Mouse (Mus musculus) left cerebral cortex, adult 2 months (tissue): ENCODE data around the gene Paox. TPM values are rescaled to one million over a fixed set of nuclear protein-coding genes. Genes with fewer than 3 reads are reported as not detected.
A peak's percentile ranks its signal among the peaks of the same experiment; 100 is the strongest.

Source experiments
- DNase-seq, 2 experiments: peaks; one replicate each; pipeline ENCODE4 v3.0.0; 2021 to 2022; ENCODE audit warnings: low spot score in 2 of 2, mixed read lengths in 1 of 2; ENCODE audit errors: extremely low spot score in 1 of 2
- H3K27ac ChIP-seq: fragments of 200-600 bp; 2 replicates; pipeline ENCODE4 v1.8.1; 2022
- H3K4me3 ChIP-seq: fragments of 200-600 bp; 2 replicates; pipeline ENCODE4 v1.8.1; 2022
- CTCF ChIP-seq: fragments of 200-600 bp; IDR thresholded peaks from 2 replicates; pipeline ENCODE4 v1.8.1; 2022; ENCODE audit warnings: antibody characterized with exemption, mild to moderate bottlenecking, moderate library complexity
- intact Hi-C: fragments of 180-260 bp; cut with DNase I; formaldehyde crosslinking; loops from one replicate; pipeline ENCODE4 v1.15.1; 2025
- total RNA-seq, 2 experiments: library from RNA; stranded (reverse); gene quantifications; 2 replicates each; pipeline ENCODE4 v1.2.3; 2021

The Paox gene
- total RNA-seq, 2 experiments from 2014 or later = 4.1 to 5.5 TPM

GRCm38 (mm10) chr7:140153383-140153782, 37.8 kb downstream of the Paox start:
- no peak; the same call in 1 of the 2 replicates for TF ChIP-seq CTCF
- Histone ChIP-seq H3K27ac (peak overlapping the region; percentile 97), H3K4me3 (peak overlapping the region; percentile 73)
- DNase-seq = peak; percentile 56 to 66
- intact Hi-C loops = loop anchor here (5.0 kb wide), 2 partner anchors 579 to 654 kb away; no protein-coding TSS in a partner anchor

GRCm38 (mm10) chr7:140153829-140154217, 38.2 kb downstream of the Paox start:
- intact Hi-C loops = loop anchor here (2.0 to 5.0 kb wide), 5 partner anchors 33 to 675 kb away; no protein-coding TSS in a partner anchor
- no peak for DNase-seq
- Histone ChIP-seq H3K27ac (peak overlapping the region; percentile 97), H3K4me3 (peak overlapping the region; percentile 73)
- TF ChIP-seq CTCF = no peak

- H3K4me3 ChIP-seq = peak within 1 kb of the TSS; percentile 73
- peak within 1 kb of the TSS; percentile 97 for H3K27ac ChIP-seq
- intact Hi-C loops = loop anchor here (2.0 to 5.0 kb wide), 5 partner anchors 32 to 674 kb away; no protein-coding TSS in a partner anchor
- DNase-seq = peak; percentile 74 to 81
- TF ChIP-seq CTCF = no peak
Measured at GRCm38 (mm10) chr7:140154218-140154927, 38.8 kb downstream of the Paox start, which contains the start of gene Sprn. TSS of gene Sprn (minus strand) at chr7:140154877.

GRCm38 (mm10) chr7:140160363-140160762, 44.8 kb downstream of the Paox start:
- H3K27ac ChIP-seq = no peak overlapping the region
- DNase-seq = no peak
- H3K4me3 ChIP-seq = no peak overlapping the region
- intact Hi-C loops = no loop called here
- TF ChIP-seq CTCF = no peak

GRCm38 (mm10) chr7:140164664-140165063, 49.1 kb downstream of the Paox start, which contains the start of gene Olfr522:
TSS of gene Olfr522 (minus strand) at chr7:140164764.
- intact Hi-C loops = no loop called here
- H3K4me3 ChIP-seq = no peak within 1 kb of the TSS
- H3K27ac ChIP-seq = no peak within 1 kb of the TSS
- no peak for DNase-seq
- no peak for TF ChIP-seq CTCF

GRCm38 (mm10) chr7:140167950-140168349, 52.4 kb downstream of the Paox start:
- no peak for TF ChIP-seq CTCF
- H3K27ac ChIP-seq = no peak overlapping the region; the same call in 1 of the 2 replicates
- H3K4me3 ChIP-seq = no peak overlapping the region
- DNase-seq = no peak
- intact Hi-C loops = no loop called here

- no peak for TF ChIP-seq CTCF
- H3K27ac ChIP-seq = no peak overlapping the region
- no peak for DNase-seq
- intact Hi-C loops = no loop called here
- no peak overlapping the region for H3K4me3 ChIP-seq
Measured at GRCm38 (mm10) chr7:140169386-140169785, 53.8 kb downstream of the Paox start.

- no peak overlapping the region for H3K27ac ChIP-seq
- no peak overlapping the region for H3K4me3 ChIP-seq
- intact Hi-C loops = no loop called here
- no peak for DNase-seq
- no peak for TF ChIP-seq CTCF
Measured at GRCm38 (mm10) chr7:140170863-140171262, 55.3 kb downstream of the Paox start.

GRCm38 (mm10) chr7:140172936-140173335, 57.3 kb downstream of the Paox start, which contains the start of gene Olfr523:
TSS of gene Olfr523 (plus strand) at chr7:140173217.
- intact Hi-C loops = no loop called here

GRCm38 (mm10) chr7:140179176-140179575, 63.6 kb downstream of the Paox start:
- H3K27ac ChIP-seq = no peak overlapping the region
- no peak for TF ChIP-seq CTCF
- no peak for DNase-seq
- intact Hi-C loops = no loop called here
- H3K4me3 ChIP-seq = no peak overlapping the region

More at GRCm38 (mm10) chr7:140172936-140173335, 57.3 kb downstream of the Paox start, which contains the start of gene Olfr523:
- TF ChIP-seq CTCF = no peak
- no peak within 1 kb of the TSS for H3K4me3 ChIP-seq
- DNase-seq = no peak
- H3K27ac ChIP-seq = no peak within 1 kb of the TSS

GRCm38 (mm10) chr7:140180692-140181091, 65.1 kb downstream of the Paox start:
- no peak overlapping the region for H3K27ac ChIP-seq
- no peak for DNase-seq
- TF ChIP-seq CTCF = no peak
- H3K4me3 ChIP-seq = no peak overlapping the region
- intact Hi-C loops = loop anchor here (10.0 kb wide), 2 partner anchors 554 to 624 kb away; no protein-coding TSS in a partner anchor

- DNase-seq = no peak
- H3K4me3 ChIP-seq = no peak overlapping the region
- intact Hi-C loops = loop anchor here (10.0 kb wide), 2 partner anchors 551 to 621 kb away; no protein-coding TSS in a partner anchor
- no peak overlapping the region for H3K27ac ChIP-seq
- no peak for TF ChIP-seq CTCF
Measured at GRCm38 (mm10) chr7:140184206-140184605, 68.6 kb downstream of the Paox start.

Other genes starting within 250 kb of the Paox start
- gene Kndc1, start 221.1 kb upstream of the Paox start, total RNA-seq = 10 to 100 TPM; 77.7 to 80.4 TPM
- gene Utf1, start 172.0 kb upstream of the Paox start, total RNA-seq = not detected
- 1 to 10 TPM; 1.0 to 2.2 TPM for gene 6430531B16Rik, start 137.0 kb upstream of the Paox start, total RNA-seq
- gene Adam8, start 123.2 kb upstream of the Paox start, total RNA-seq = 1 to 10 TPM; 3.1 to 3.9 TPM
- 10 to 100 TPM; 25.8 to 26.0 TPM for gene Zfp511, start 79.4 kb upstream of the Paox start, total RNA-seq
- 10 to 100 TPM; 34.4 to 35.0 TPM for gene Tubgcp2, start 79.1 kb upstream of the Paox start, total RNA-seq
- not detected for gene Msx3, start 66.7 kb upstream of the Paox start, total RNA-seq
- gene Caly, start 33.3 kb upstream of the Paox start, total RNA-seq = 100 to 1,000 TPM; 181 to 198 TPM
- not detected for gene Prap1, start 22.4 kb upstream of the Paox start, total RNA-seq
- 10 to 100 TPM; 51.9 to 52.7 TPM for gene Fuom, start 13.4 kb upstream of the Paox start, total RNA-seq
- 10 to 100 TPM; 51.6 to 52.6 TPM for gene Echs1, start 677 bp downstream of the Paox start, total RNA-seq
- gene Mtg1, start 21.8 kb downstream of the Paox start, total RNA-seq = 10 to 100 TPM; 21.0 to 21.5 TPM
- gene Sprn, start 39.1 kb downstream of the Paox start, total RNA-seq = 100 to 1,000 TPM; 135 to 144 TPM
- not detected for gene Olfr522, start 49.0 kb downstream of the Paox start, total RNA-seq
- under 1 TPM; 0.12 to 0.14 TPM for gene Olfr523, start 57.4 kb downstream of the Paox start, total RNA-seq
- gene Olfr524, start 90.2 kb downstream of the Paox start, total RNA-seq = not detected
- under 1 TPM in 1 of 2 experiments, not detected in 1; 0.14 TPM for gene Cd163l1, start 102.5 kb downstream of the Paox start, total RNA-seq
- under 1 TPM in 1 of 2 experiments, not detected in 1; 0.11 TPM for gene 5830411N06Rik, start 131.5 kb downstream of the Paox start, total RNA-seq
- gene Olfr525, start 205.1 kb downstream of the Paox start, total RNA-seq = not detected
- not detected for gene Olfr527, start 218.2 kb downstream of the Paox start, total RNA-seq
- not detected for gene Olfr60, start 245.9 kb downstream of the Paox start, total RNA-seq